Mouse (Mus musculus): ENCODE data around the gene Cc2d2b.

The Cc2d2b gene

DNA sequence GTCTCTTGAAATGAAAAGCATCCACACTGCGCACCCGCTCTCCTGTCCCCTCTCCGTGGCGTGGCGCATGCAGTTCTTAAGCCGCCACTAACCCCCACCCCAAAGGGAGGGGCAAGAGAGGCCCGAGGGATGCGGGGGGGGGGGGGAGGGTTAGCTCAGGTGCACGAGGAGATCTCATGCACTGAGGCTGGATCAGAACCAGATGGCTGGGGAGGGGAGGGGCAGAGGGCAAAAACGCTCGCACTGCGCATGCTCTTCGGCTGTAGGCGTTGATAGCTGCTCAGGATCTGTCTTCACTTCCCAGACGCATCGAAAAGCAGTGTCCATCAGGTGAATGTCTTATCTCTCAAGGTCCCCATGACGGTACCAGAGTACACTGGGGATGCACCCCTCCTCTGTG is at the start of gene Cc2d2b:
Cc2d2b (plus strand) TSS at position 195 of the 400 bp plus-strand sequence.
- in situ Hi-C loops (cut with MboI, MseI), result no loop called here

DNA sequence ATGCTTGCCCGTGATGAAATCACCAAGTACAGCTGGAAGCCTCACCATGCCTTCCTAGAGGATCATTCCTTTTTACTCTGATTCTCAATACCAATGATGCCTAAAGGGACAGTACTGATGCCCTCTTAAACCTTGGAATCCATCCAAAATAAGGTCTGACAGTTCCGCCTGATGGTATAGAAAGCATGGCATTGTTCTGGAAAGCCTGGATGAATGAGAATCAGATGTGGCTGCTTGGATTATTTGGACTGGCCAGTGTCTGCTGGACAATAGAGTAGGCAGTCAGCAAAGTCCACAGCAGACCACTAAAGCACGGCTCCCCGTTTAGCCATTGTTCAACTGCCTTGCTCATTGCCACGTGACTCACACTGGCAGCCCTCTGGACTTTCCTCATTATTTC is 48.7 kb upstream of the Cc2d2b start:
- in situ Hi-C loops (cut with MboI, MseI), result no loop called here

DNA sequence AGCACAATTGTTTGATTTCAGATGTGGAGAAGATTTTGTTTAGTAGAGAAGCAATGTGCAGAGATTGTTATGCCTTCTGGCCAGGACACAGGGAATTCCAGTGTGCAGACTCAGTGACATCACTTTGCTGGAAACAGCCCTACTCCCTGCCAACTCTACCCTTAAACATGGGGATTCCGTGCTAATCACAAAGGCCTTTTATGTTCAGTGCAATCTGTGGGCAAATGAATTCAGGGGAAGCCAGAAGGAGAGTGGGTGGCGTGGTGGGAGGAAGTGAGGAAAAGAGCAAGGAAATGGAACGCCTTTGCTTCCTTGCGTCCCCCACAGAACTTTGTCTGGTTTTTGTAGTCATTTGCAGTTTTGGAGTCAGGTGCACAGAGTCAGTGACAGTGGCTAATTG is 46.1 kb upstream of the Cc2d2b start:
- in situ Hi-C loops (cut with MboI, MseI), result no loop called here

DNA sequence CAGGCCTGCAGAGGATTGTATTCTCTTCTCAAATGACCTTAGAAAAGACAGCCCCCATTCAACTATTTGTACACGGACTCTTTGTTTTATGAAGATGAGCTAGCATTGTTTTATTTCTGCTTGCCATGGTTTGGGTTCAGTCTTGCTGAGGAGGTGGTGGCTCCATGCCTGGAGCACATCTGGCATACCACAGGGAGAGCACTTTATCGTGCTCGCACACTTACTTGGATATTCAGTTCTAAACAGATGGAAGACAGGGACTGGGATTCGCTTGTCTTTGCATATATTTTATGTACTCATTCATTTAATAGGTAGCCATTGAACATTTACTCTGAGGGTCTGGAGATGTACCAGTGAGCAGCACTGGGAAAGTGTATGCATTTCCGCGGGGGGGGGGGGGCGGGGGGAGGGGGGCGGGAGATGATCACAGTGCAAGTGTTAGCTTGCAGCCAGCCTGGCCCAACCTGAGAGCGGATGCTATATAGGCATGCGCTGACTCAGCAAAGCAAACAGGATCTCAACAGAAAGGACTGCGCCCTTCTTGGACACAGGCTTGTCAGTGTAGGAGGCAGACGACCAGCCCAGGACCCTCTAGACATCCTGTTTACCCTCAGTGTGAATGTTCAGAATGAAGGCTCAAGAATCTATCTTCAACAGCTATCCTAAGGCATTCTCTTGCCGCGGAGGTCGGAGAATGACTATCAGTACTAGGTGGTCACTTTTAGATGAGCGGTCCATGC is 35.5 kb upstream of the Cc2d2b start:
- in situ Hi-C loops (cut with MboI, MseI), result no loop called here

DNA sequence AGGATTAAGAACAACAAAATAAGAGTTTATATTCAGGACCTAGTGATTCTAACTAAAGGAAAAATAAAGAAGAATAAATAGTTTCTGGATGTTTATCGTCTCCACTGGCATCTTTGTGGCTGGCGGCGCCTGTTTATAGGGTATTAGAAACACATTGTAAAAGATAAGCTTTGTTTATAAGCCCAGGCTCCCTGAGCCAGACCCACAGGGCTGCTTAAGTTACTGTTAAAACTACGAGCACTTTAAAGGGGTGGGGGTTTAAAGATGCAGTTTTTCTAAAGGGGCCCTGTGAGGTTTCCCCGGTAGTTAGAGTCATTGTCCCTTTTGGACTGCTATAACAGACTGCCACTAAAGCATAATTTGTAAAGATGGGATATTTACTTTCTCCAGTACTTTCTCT is 33.9 kb upstream of the Cc2d2b start:
- in situ Hi-C loops (cut with MboI, MseI), result no loop called here

DNA sequence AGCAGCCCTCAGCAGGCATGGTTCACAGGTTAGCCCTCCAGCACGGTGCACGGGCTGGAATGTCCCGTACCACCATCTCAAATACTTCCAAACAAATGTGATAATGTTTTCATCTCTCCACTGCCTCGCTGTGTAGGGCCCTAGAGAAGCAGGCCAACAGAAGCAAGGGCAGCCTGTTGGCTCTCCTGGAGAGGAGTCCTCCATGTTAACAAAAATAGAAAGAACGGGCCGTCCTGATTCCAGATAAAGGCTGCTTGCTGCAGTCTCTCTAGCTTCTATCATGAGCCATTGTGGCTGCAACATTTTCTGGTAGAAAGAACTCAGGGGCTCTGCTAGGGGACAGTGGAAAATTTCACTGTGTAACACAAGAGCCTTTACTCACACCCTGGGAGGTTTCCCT is 31.6 kb upstream of the Cc2d2b start:
- in situ Hi-C loops (cut with MboI, MseI), result no loop called here

DNA sequence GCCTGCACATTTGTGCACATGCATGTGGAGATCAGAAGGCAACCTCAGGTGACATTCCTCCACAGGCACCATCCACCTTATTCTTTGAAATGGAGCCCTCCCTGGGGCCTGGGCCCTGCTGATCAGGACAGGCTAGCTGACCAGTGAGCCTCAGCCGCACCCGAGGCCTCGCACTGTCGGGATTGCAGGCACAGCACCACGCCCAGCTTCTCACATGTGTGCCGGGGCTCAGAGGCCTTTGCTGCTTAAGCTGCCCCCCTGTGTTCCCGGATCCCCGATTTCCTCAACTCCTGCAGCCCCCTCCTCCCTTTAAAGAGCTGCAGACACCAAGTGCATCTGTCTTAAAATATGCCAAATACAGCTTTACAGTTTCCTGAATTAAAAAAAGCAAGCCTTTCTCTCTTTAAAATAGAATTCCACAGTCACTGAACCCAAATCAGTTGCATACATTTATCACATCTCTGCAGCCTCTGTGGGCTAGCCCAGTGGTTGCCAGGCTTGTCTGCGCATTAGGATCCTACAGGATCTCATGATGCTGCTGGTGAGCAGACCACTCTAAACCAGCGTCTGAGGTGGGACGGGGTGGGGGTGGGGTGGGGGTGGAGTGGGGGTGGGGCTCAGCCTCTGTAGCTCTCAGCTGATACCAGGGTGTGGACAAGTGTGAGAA is 29.0 kb upstream of the Cc2d2b start:
- in situ Hi-C loops (cut with MboI, MseI), result loop anchor here (5.0 kb wide), 1 partner anchor 107 kb away; the partner anchor contains the start of genes Entpd1 and Tctn3

DNA sequence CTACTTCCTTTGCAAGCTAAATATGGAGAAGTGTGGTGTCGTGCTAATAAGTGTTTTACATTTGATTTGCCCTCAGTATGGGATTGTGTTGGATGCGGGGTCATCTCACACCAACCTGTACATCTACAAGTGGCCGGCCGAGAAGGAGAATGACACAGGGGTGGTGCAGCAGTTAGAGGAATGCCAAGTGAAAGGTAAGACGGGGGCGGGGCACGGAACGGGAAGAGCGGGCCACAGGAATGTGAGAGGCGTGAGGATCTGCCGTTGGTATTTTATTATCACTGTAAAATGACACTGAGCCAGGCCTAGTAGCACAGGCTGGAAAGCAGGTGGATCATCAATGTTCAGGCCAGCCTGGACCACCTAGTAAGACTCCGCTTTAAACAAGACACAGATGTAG is 28.2 kb upstream of the Cc2d2b start:
- in situ Hi-C loops (cut with MboI, MseI), result loop anchor here (5.0 kb wide), 1 partner anchor 108 kb away; the partner anchor contains the start of genes Entpd1 and Tctn3

DNA sequence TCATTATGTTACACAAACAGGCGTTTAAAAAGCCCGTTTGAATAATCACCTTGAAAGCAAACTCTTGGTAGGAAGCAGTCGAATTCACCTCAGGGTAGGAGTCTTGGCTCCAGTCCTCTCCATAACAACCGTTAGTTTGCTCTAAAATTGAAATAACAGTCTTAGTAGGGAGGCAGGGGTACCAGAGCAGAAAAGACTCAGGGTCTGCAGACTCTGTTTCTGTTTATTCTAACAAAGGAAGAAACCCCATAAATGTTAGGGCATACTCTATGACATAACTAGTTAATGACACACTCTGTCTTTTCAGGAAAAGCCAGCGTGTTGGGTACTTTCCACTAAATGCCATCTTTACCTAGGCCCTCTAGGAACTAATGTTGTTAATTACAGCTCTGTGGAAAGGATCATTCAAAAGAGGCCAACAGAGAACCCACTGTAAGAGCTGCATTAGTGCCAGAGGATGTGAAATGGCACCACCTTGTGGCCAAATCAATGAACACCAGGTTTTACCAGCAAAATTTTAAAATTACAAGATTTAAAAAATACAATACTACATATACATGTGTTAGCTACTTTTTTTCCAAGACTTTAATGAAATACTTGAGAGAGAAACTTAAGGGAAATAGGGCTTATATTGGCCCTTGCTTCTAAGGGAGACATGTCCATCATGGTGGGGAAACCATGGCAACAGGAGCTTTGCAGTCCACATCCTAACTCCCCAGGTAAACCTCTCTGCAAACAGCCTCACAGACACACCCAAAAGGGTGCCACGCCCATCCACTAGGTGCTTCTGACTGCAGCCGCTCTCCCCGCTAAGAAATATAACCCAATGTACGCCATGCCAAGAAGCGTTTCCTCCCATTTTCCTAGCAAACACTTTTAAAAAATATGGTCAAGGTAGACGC is 26.2 kb upstream of the Cc2d2b start:
- in situ Hi-C loops (cut with MboI, MseI), result loop anchor here (5.0 kb wide), 1 partner anchor 110 kb away; the partner anchor contains the start of genes Entpd1 and Tctn3

DNA sequence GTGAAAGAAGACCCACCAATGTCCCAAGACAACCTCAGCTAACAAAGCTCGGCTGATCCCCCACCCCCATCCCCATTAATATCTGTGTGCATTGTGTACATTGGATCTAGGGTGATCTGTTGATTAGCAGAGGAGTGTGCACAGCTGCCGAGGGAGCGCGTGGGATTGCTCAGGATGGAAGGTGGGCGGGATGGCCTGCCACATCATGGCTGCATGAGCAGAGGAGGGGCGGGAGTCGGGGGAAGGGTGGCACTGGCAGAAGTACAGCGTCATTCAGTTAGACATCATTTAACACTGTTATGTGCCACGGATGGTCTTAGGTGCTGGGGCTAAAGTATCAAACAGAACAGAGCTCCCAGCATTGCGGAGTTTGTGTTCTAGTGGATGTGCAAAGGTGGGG is 25.0 kb upstream of the Cc2d2b start:
- in situ Hi-C loops (cut with MboI, MseI), result loop anchor here (5.0 kb wide), 1 partner anchor 111 kb away; the partner anchor contains the start of genes Entpd1 and Tctn3

DNA sequence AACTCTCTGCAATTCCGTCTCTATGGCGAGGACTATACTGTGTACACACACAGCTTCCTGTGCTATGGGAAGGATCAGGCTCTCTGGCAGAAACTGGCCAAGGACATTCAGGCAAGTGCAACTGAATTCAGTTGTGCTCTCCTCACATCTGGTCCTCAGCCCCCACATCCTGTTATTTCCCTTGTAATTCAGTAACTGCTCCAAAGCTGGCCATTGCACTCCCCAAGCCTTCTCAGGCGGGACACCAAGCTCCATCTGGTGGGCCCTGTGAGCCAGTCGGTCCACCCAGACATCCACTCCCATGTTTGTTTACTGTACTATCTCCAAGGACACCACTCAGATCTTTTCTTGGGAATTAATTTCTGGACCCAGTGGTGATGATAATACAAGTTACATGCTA is 22.4 kb upstream of the Cc2d2b start:
- in situ Hi-C loops (cut with MboI, MseI), result no loop called here

DNA sequence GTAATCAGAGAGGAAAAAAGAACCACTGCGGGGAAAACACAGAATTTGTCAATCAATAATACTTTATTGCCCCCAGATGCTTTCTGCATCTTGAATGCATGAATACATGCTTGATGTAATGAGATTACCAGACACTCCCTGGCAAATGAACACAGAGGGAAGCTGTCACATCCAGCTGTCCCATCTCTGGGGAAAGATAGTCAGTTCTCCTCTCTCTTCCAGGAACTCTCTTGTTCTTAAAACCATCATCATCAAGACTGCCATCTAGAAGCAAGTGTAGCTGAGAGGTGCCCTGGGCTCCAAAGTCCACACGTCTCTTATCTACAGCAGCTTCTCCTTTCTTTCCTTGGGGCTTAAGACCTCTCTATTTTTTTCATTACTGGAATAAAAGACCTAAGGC is 21.9 kb upstream of the Cc2d2b start:
- in situ Hi-C loops (cut with MboI, MseI), result no loop called here

DNA sequence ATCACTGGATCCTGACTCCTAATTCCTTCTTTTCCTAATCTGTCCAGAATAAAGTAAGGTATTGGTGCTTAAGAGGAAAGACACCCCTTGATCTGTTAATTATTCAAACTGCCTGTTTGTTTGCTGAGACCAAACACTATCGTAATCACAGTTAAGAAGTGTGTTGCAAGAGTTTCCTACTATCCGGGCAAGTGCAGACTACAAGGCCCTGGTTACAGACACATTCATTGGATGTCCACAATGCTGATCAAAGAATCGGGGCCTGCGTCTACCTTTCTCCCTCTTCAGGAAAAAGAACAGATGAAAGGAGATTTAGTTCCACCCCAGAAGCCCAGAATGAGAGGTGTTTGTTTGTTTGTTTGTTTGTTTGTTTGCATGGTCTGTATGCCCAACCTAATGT is 20.3 kb upstream of the Cc2d2b start:
- in situ Hi-C loops (cut with MboI, MseI), result no loop called here

DNA sequence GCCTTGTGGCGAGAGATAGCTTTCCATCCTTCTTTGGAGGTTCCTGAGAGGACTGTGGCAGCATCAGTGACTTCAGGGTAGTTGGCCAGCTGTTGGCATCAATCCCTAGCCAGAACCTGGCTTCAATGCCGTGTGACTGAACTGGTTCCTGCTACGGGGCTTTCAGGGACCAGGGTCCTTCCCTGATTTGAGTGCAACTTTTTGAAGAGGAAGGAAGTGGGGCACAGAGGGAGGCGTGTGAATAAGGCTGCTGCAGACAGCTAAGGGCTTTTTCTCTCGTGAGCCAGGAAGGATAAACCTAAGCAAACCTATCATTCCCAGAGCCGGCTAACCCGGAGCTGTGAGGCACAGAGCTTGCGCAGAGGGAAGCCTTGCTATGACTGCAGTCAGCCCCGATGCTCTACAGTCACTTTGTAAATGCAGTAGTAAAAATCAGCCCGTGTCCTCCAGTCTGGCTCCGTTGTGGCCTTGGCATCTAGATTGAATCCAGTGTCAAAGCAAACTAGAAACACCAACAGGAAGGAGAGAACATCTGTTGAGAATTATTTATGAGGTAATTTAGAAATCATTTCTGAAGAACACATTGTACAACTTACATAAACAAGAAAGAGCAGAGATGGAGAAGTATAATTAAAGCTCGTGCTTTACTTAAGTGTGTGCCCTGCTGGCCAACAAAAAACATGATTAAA is 19.7 kb upstream of the Cc2d2b start:
- in situ Hi-C loops (cut with MboI, MseI), result no loop called here

DNA sequence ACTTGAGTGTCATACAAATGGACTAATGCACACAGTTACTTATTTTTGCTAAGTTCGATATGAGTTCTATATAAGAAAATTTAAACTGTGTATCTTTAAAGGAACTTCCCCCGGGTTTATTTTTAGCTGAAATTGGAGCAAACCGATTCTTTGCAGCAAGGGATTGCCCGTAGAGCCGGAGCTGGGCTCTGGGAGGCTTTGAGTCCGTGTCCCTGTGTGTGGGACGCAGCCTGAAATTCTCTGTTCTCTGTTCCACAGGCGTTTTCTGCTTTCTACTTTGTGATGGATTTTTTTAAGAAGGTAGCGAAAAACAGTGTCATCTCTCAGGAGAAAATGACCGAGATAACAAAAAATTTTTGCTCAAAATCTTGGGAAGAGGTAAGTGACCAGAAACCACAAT is 15.1 kb upstream of the Cc2d2b start:
- in situ Hi-C loops (cut with MboI, MseI), result loop anchor here (5.0 kb wide), 1 partner anchor 76 kb away; no protein-coding TSS in a partner anchor

DNA sequence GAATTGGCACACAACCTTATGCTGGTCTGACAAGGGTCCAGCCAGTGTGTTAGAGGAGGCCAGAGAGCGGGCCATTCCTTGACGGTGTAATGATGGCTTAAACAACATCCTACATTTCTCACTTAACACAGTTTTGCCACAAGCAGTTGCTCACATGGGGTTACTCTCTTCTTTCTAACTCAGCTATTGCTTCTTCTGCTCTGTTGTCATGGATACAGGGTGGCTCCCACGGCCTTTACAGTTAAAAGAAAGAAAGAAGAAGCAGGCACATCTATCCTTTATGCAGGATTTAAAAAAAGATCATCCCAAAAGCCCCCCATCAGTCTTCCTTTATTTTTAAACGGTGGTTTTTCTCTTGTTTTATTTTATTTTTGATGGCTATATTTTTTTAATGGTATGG is 14.7 kb upstream of the Cc2d2b start:
- in situ Hi-C loops (cut with MboI, MseI), result loop anchor here (5.0 kb wide), 1 partner anchor 77 kb away; no protein-coding TSS in a partner anchor

DNA sequence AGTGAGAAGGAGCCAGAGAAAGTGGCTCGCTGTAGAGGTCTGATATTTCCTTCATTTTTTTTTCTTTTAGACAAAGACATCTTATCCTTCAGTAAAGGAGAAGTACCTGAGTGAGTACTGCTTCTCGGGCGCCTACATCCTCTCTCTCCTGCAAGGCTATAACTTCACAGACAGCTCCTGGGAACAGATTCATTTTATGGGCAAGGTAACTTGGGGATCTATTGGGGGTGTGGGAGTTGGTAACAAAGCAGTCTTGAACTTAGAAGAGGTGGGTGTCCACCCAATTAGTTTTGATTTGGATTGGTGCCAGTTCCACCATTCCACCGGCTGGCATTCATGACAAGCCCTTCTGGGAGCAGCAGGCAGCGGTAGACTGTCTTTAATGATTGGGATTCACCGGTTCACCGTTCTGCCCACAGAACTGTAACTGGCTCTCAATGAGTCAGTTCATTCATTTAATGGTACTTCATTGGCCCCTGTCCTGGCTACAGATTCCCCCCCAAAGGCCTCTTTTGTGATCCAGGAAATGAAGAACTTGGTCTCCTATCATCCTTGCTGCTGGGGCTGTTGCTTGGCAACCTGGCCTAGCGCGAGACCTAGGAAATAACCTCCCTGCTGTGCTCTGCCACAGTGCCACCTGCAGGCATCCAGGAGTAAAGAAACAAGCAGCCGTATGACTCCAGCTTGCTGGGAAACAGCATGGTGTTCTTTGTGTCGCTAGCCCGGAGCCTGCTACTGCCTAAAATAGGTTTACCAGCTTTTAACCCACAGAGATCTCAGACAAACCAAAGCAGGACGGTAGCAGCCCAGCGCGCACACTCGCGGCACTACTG is 11.7 kb upstream of the Cc2d2b start:
- in situ Hi-C loops (cut with MboI, MseI), result no loop called here

DNA sequence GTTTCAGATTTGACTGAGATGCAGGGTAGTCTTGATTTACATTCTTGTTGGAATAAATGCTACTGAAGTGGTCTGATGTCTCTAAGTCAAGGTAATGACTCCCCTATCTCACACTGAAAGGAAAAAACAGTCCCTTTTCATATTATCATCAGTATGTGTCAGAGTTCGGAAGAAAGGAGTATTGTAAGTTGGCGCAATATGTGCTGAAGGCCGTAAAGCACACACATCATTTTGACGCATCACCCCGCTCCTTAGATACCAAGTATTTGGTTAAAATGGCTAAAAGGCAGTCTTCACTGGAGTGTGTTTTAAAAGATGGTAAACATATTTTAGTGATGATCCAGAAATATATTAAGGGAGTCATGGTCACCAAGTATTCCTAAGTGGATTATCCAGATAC is 10.9 kb upstream of the Cc2d2b start:
- in situ Hi-C loops (cut with MboI, MseI), result no loop called here

DNA sequence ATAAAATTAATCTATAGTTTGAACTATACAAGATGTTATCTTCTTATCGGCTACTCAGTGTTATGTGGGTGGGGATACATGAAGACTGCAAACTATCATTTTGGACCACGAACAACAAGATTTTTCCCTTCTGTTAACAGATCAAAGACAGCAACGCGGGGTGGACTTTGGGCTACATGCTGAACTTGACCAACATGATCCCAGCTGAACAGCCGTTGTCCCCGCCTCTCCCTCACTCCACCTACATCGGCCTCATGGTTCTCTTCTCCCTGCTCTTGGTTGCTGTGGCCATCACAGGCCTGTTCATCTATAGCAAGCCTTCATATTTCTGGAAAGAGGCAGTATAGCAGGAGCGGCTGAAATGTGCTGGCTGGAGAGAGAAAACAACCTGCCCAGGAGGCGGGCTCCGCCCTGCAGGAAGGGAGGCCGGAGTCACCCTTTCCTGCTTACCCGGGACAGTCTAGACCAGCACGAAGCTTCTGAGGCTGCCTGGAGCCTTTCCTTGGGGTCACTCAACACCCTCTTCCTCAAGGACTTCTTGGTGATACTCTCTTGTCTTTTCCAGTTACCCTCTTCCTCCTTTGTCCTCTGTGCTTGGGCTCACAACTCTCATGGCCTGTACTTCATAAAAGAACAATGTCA is 9.7 kb upstream of the Cc2d2b start:
- in situ Hi-C loops (cut with MboI, MseI), result no loop called here

DNA sequence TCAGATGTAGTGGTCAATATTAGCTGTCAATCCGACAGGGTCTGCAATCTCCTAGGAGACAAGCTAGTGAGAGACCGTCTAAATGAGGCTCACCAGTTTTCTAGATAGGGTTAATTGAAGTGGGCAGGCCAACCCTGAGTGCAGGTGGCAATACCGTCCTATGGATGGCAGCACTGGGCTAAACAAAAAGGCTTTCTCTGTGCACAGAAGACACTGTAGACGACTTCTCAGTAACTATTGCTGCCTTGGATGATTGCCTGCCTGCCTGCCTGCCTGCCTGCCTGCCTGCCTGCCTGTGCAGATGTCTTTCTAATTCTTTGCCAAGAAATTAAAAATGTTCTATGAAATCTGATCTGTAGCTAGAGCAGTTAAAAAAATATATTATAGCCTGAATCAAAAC is 1.9 kb upstream of the Cc2d2b start:
- in situ Hi-C loops (cut with MboI, MseI), result no loop called here

Data from regulatory T cell (primary cell).